Comparison of ENCODE assay signal across 13 mouse cellular contexts in the genomic region with DNA sequence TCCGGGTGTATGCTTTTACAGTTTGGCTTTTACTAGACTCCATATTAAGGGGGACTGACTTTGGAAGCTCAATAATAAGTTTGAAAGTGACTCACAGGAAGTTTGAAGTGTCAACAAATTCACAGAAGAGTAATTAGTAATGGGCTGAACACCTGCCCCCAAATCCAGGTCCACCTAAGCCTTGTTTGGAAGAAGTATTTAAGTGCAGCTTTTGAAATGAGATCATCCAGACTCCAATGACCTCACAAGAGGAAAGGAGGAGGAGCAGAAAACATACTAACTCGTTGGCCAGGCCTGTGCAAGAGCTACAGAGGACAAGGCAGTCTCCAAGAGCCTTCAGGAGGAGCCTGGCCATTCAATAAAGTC. TPM values are rescaled to one million over a fixed set of nuclear protein-coding genes. Genes with fewer than 3 reads are reported as not detected.
DNase-seq lines count a peak whose midpoint lies in the region; ATAC-seq and TF ChIP-seq lines count a peak whose summit lies in the region.
"Had no signal": no experiment of that assay in that cellular context is flagged by ENCODE, and none has a peak within 500 bp of the region (broad histone marks: within the 10 kb centered on the region; RNA-seq: fewer than 3 reads in every experiment).

No protein-coding gene starts in this region.

- TF ChIP-seq RAD21 in CH12.LX (IDR thresholded peaks at IDR 0.05; ENCODE audit: low read depth, low read length), result no peak

- H3K4me1 ChIP-seq in intestine, embryonic 14.5 days (replicated peaks; ENCODE audit: control insufficient read depth, insufficient read depth, low read length), result peaks cover 13% of the 10 kb centered on the region; the same call in 1 of the 2 replicates
- H3K4me1 ChIP-seq in intestine, postnatal 0 days (replicated peaks; ENCODE audit: control insufficient read depth, insufficient read depth, low read length), result no peaks in the 10 kb centered on the region
- peaks cover 26 to 71% of the 10 kb centered on the region in 2 experiments for H3K4me1 ChIP-seq in CH12.LX (ENCODE audit: control insufficient read depth in 1 of 2, insufficient read depth in 2 of 2)
- H3K4me1 ChIP-seq in liver, embryonic 12.5 days, result peaks cover 36% of the 10 kb centered on the region
- H3K4me1 ChIP-seq in hindbrain, embryonic 14.5 days (replicated peaks; ENCODE audit: control insufficient read depth, insufficient read depth, low read length), result no peaks in the 10 kb centered on the region
- H3K4me1 ChIP-seq in forebrain, embryonic 10.5 days, result peaks cover 22% of the 10 kb centered on the region

- 40% methylated on average over 2 of the region's 2 CpGs for WGBS in intestine, embryonic 14.5 days
- 38% methylated on average over 2 of the region's 2 CpGs for WGBS in intestine, postnatal 0 days
- WGBS in liver, embryonic 12.5 days (ENCODE audit: insufficient replicate concordance), result 46% methylated on average over 2 of the region's 2 CpGs
- 78% methylated on average over 2 of the region's 2 CpGs for WGBS in hindbrain, embryonic 14.5 days
- WGBS in forebrain, embryonic 10.5 days, result 79% methylated on average over 2 of the region's 2 CpGs

- H3K9me3 ChIP-seq in intestine, embryonic 14.5 days (ENCODE audit: control insufficient read depth, low read length), result no peaks in the 10 kb centered on the region
- no peaks in the 10 kb centered on the region for H3K9me3 ChIP-seq in intestine, postnatal 0 days (ENCODE audit: control insufficient read depth)
- no peaks in the 10 kb centered on the region for H3K9me3 ChIP-seq in CH12.LX (replicated peaks; ENCODE audit: low read length)
- H3K9me3 ChIP-seq in liver, embryonic 12.5 days (replicated peaks), result no peaks in the 10 kb centered on the region
- no peaks in the 10 kb centered on the region for H3K9me3 ChIP-seq in hindbrain, embryonic 14.5 days (ENCODE audit: control insufficient read depth, low read length)
- H3K9me3 ChIP-seq in forebrain, embryonic 10.5 days, result no peaks in the 10 kb centered on the region
- H3K9me3 ChIP-seq: G1E; hindbrain, embryonic 15.5 days; megakaryocyte, embryonic 14.5 days had no signal

- H3K9ac ChIP-seq in intestine, embryonic 14.5 days (ENCODE audit: low read length), result no peak overlapping the region
- H3K9ac ChIP-seq in intestine, postnatal 0 days (ENCODE audit: low read depth, low read length), result no peak overlapping the region
- H3K9ac ChIP-seq in CH12.LX (ENCODE audit: insufficient read depth, low read depth), result peak overlapping the region; percentile 25; the same call in 1 of the 2 replicates
- H3K9ac ChIP-seq in liver, embryonic 12.5 days, result no peak overlapping the region
- H3K9ac ChIP-seq in hindbrain, embryonic 14.5 days, result no peak overlapping the region
- H3K9ac ChIP-seq: forebrain, postnatal 0 days; hindbrain, embryonic 15.5 days had no signal

- no peak overlapping the region for H3K4me3 ChIP-seq in intestine, embryonic 14.5 days (ENCODE audit: low read depth, low read length)
- H3K4me3 ChIP-seq in intestine, postnatal 0 days (ENCODE audit: low read depth, low read length), result no peak overlapping the region
- H3K4me3 ChIP-seq in CH12.LX (replicated peaks in 1 of 3; ENCODE audit: low read depth in 2 of 3, low read length in 2 of 3, poor library complexity in 1 of 3), result no peak overlapping the region
- no peak overlapping the region for H3K4me3 ChIP-seq in liver, embryonic 12.5 days
- H3K4me3 ChIP-seq in hindbrain, embryonic 14.5 days (replicated peaks; ENCODE audit: low read length), result no peak overlapping the region
- no peak overlapping the region for H3K4me3 ChIP-seq in forebrain, embryonic 10.5 days
- H3K4me3 ChIP-seq: hindbrain, embryonic 15.5 days had no signal

- ATAC-seq in intestine, embryonic 14.5 days (replicated peaks; ENCODE audit: low FRiP score, low TSS enrichment, low read depth), result no peak
- ATAC-seq in intestine, postnatal 0 days, result no peak
- ATAC-seq in liver, embryonic 12.5 days, result no peak
- ATAC-seq in hindbrain, embryonic 14.5 days (ENCODE audit: low FRiP score), result no peak
- ATAC-seq: forebrain, postnatal 0 days had no signal

- H3K79me2 ChIP-seq in CH12.LX (replicated peaks; ENCODE audit: control insufficient read depth, extremely low read depth, insufficient read depth, poor library complexity, severe bottlenecking), result peaks cover 60% of the 10 kb centered on the region

- H3K27me3 ChIP-seq in intestine, embryonic 14.5 days (replicated peaks; ENCODE audit: control insufficient read depth, insufficient read depth, low read length), result no peaks in the 10 kb centered on the region
- no peaks in the 10 kb centered on the region for H3K27me3 ChIP-seq in intestine, postnatal 0 days (replicated peaks; ENCODE audit: control insufficient read depth, insufficient read depth, low read length)
- no peaks in the 10 kb centered on the region for H3K27me3 ChIP-seq in CH12.LX (replicated peaks)
- no peaks in the 10 kb centered on the region for H3K27me3 ChIP-seq in liver, embryonic 12.5 days (replicated peaks)
- H3K27me3 ChIP-seq in hindbrain, embryonic 14.5 days (ENCODE audit: control insufficient read depth, insufficient read depth, low read length), result no peaks in the 10 kb centered on the region
- no peaks in the 10 kb centered on the region for H3K27me3 ChIP-seq in forebrain, embryonic 10.5 days (ENCODE audit: poor library complexity, severe bottlenecking)
- H3K27me3 ChIP-seq: hindbrain, embryonic 15.5 days; megakaryocyte, embryonic 14.5 days had no signal

- no peak for TF ChIP-seq EP300 in CH12.LX (IDR thresholded peaks at IDR 0.05; ENCODE audit: low read length)

- no peak overlapping the region for H3K4me2 ChIP-seq in intestine, embryonic 14.5 days (ENCODE audit: low read length)
- no peak overlapping the region for H3K4me2 ChIP-seq in intestine, postnatal 0 days (replicated peaks; ENCODE audit: low read depth)
- H3K4me2 ChIP-seq in CH12.LX (ENCODE audit: insufficient read depth, low read depth, poor library complexity, severe bottlenecking), result peak overlapping the region; percentile 69; the same call in 1 of the 2 replicates
- H3K4me2 ChIP-seq in liver, embryonic 12.5 days, result no peak overlapping the region
- no peak overlapping the region for H3K4me2 ChIP-seq in hindbrain, embryonic 14.5 days (replicated peaks)
- H3K4me2 ChIP-seq: hindbrain, embryonic 15.5 days had no signal

- TF ChIP-seq POLR2A in CH12.LX (IDR thresholded peaks at IDR 0.05; ENCODE audit: low read depth, low read length), result no peak

- H3K27ac ChIP-seq in intestine, embryonic 14.5 days (ENCODE audit: low read depth), result 0 out of 2 replicates have a peak overlapping the region, but pooled peaks have one; percentile 14
- H3K27ac ChIP-seq in intestine, postnatal 0 days (ENCODE audit: low read depth, low read length), result no peak overlapping the region
- H3K27ac ChIP-seq in CH12.LX (ENCODE audit: insufficient read depth, low read depth), result peak overlapping the region; percentile 72
- H3K27ac ChIP-seq in liver, embryonic 12.5 days, result 0 out of 2 replicates have a peak overlapping the region, but pooled peaks have one; percentile 20
- H3K27ac ChIP-seq in hindbrain, embryonic 14.5 days, result no peak overlapping the region
- no peak overlapping the region for H3K27ac ChIP-seq in forebrain, embryonic 10.5 days
- H3K27ac ChIP-seq: hindbrain, embryonic 15.5 days had no signal

- dilution Hi-C loops in CH12.LX (cut with MboI; ENCODE audit: extremely low pct_ligation_motif_present, extremely low pct_unique_long_range_greater_than_20kb, low sequenced_read_pairs), result no loop called here

- peaks cover 15% of the 10 kb centered on the region for H3K36me3 ChIP-seq in intestine, embryonic 14.5 days (ENCODE audit: control insufficient read depth, insufficient read depth, low read length)
- peaks cover 14% of the 10 kb centered on the region for H3K36me3 ChIP-seq in intestine, postnatal 0 days (ENCODE audit: control insufficient read depth, insufficient read depth)
- H3K36me3 ChIP-seq in CH12.LX (replicated peaks in 1 of 2; ENCODE audit: control insufficient read depth in 1 of 2, insufficient read depth in 1 of 2, low read length in 1 of 2), result peaks cover 14 to 42% of the 10 kb centered on the region in 2 experiments
- H3K36me3 ChIP-seq in liver, embryonic 12.5 days, result peaks cover 32% of the 10 kb centered on the region
- peaks cover 13% of the 10 kb centered on the region for H3K36me3 ChIP-seq in hindbrain, embryonic 14.5 days (replicated peaks; ENCODE audit: control insufficient read depth, insufficient read depth)
- H3K36me3 ChIP-seq in forebrain, embryonic 10.5 days (replicated peaks), result peaks cover 75% of the 10 kb centered on the region

- peak; percentile 35 for DNase-seq in intestine, embryonic 14.5 days (ENCODE audit: low spot score)
- DNase-seq in A20 (ENCODE audit: low read depth, low spot score) (peak; percentile 67), CH12.LX (ENCODE audit: extremely low read depth) (peak; percentile 45)
- DNase-seq in hindbrain, embryonic 14.5 days (ENCODE audit: low spot score), result no peak
- DNase-seq in forebrain, embryonic 10.5 days (ENCODE audit: extremely low spot score, low spot score), result no peak
- DNase-seq: cerebellum, adult 11-12 months; forebrain, postnatal 0 days; gastrocnemius, postnatal 25 days had no signal

- no peak for TF ChIP-seq CTCF in intestine, postnatal 0 days (IDR thresholded peaks at IDR 0.05; ENCODE audit: low read depth)
- TF ChIP-seq CTCF in CH12.LX (conservative IDR thresholded peaks at IDR 0.05 in 1 of 2, IDR thresholded peaks at IDR 0.05 in 1 of 2; ENCODE audit: low read depth in 2 of 2, low read length in 2 of 2), result no peak

- in situ Hi-C loops in CH12.LX (cut with MboI; ENCODE audit: low pct_ligation_motif_present, low pct_unique_long_range_greater_than_20kb, low sequenced_read_pairs), result no loop called here

TF ChIP-seq in CH12.LX, 34 proteins besides CTCF, POLR2A, EP300 and RAD21:
- TF ChIP-seq MAZ (IDR thresholded peaks at IDR 0.05; ENCODE audit: low read depth, low read length), result 0 out of 2 replicates have a peak, but pooled peaks have one; percentile 2
- no peak for TF ChIP-seq NRF1 (IDR thresholded peaks at IDR 0.05; ENCODE audit: low read depth, low read length)
- peak; percentile 15; the same call in 1 of the 2 replicates for TF ChIP-seq CHD1 (IDR thresholded peaks at IDR 0.05; ENCODE audit: low read depth, low read length)
- 0 out of 2 replicates have a peak, but pooled peaks have one; percentile 17 for TF ChIP-seq JUN (IDR thresholded peaks at IDR 0.05; ENCODE audit: insufficient read depth, low read depth, low read length)

RNA-seq across cellular contexts. Expression of gene Bptf, which starts 28.7 kb away (rescaled TPM):
- polyA plus RNA-seq in intestine, embryonic 14.5 days (2014; fragmentation: Nextera tagmentation; extraction: Ambion mirVana), result 38.6 and 42.3 TPM in 2 replicates
- polyA plus RNA-seq in intestine, postnatal 0 days (2015; fragmentation: Nextera tagmentation; extraction: Ambion mirVana), result 14.4 and 17.8 TPM in 2 replicates
- 28.0 and 29.6 TPM in 2 replicates for total RNA-seq in CH12.LX (2012; rRNA removed)
- 22.1 and 22.2 TPM in 2 replicates for total RNA-seq in CH12.LX (2014; rRNA removed)
- polyA plus RNA-seq in CH12.LX (2012; ENCODE audit: insufficient read length, low read depth), result 55.6 and 63.9 TPM in 2 replicates
- 12.6 and 12.7 TPM in 2 replicates for polyA plus RNA-seq in liver, embryonic 12.5 days (2016; fragmentation: Nextera tagmentation; extraction: Ambion mirVana)
- polyA plus RNA-seq in hindbrain, embryonic 14.5 days (2014; fragmentation: Nextera tagmentation; extraction: Ambion mirVana), result 36.2 and 40.6 TPM in 2 replicates
- 32.5 and 35.7 TPM in 2 replicates for polyA plus RNA-seq in forebrain, embryonic 10.5 days (2016; fragmentation: Nextera tagmentation; extraction: Ambion mirVana)

Comparison
In these comparisons a context has a peak if more than half of its experiments do, and no peak if none do; other contexts are left out.
1. H3K27ac ChIP-seq: peak in intestine, embryonic 14.5 days (single experiment), CH12.LX (single experiment) and liver, embryonic 12.5 days (single experiment); none in intestine, postnatal 0 days (single experiment), hindbrain, embryonic 14.5 days (single experiment) and forebrain, embryonic 10.5 days (single experiment).
2. DNase-seq: peak in intestine, embryonic 14.5 days (single experiment), A20 (single experiment) and CH12.LX (single experiment); none in hindbrain, embryonic 14.5 days (single experiment) and forebrain, embryonic 10.5 days (single experiment).